In genomic region chr2:51934574-51935334, GRCm38 (mm10) we compare ENCODE assay signal across 8 mouse cellular contexts. TPM values are rescaled to one million over a fixed set of nuclear protein-coding genes. Genes with fewer than 3 reads are reported as not detected.
A peak's percentile ranks its signal among the peaks of the same experiment; 100 is the strongest.
DNase-seq lines count a peak whose midpoint lies in the region; ATAC-seq and TF ChIP-seq lines count a peak whose summit lies in the region.

TSS of gene Rbm43 (minus strand) at chr2:51935163.

- H3K36me3 ChIP-seq in hindbrain, postnatal 0 days (ENCODE audit: insufficient read depth, low read length), result no peaks in the 10 kb centered on the region

- peak; percentile 81 to 94 for DNase-seq in adrenal gland, adult (ENCODE audit: inconsistent age in 2 of 2, low spot score in 1 of 2)
- peak; percentile 72 for DNase-seq in embryo, embryonic 10 days (ENCODE audit: low spot score)
- peak; percentile 24 to 48 for DNase-seq in gastrocnemius, adult 8-10 months (ENCODE audit: low spot score in 2 of 2)
- peak; percentile 83 for DNase-seq in hindbrain, postnatal 0 days (ENCODE audit: low spot score)
- peak; percentile 69 to 73 for DNase-seq in left cerebral cortex, adult 2 months (ENCODE audit: extremely low spot score in 1 of 2, low spot score in 2 of 2)
- DNase-seq in right cerebral cortex, adult 2 months (ENCODE audit: low spot score in 2 of 2), result peak; percentile 70 to 77
- peak; percentile 26 for DNase-seq in urinary bladder, postnatal 10 days (ENCODE audit: low spot score)

- peak within 1 kb of the TSS; percentile 58 for H3K4me3 ChIP-seq in hindbrain, postnatal 0 days (ENCODE audit: low read length)
- H3K4me3 ChIP-seq in left cerebral cortex, adult 2 months, result peak within 1 kb of the TSS; percentile 81

- no peaks in the 10 kb centered on the region for H3K9me3 ChIP-seq in hindbrain, postnatal 0 days (ENCODE audit: low read length)

- intact Hi-C loops in left cerebral cortex, adult 2 months (cut with DNase I), result loop anchor here (1.0 kb wide), 1 partner anchor 138 kb away; the partner anchor contains the start of gene Rif1

- H3K4me1 ChIP-seq in hindbrain, postnatal 0 days (ENCODE audit: insufficient read depth, low read length), result no peaks in the 10 kb centered on the region

- peak within 1 kb of the TSS; percentile 51; the same call in 1 of the 2 replicates for H3K27ac ChIP-seq in hindbrain, postnatal 0 days
- H3K27ac ChIP-seq in left cerebral cortex, adult 2 months, result peak within 1 kb of the TSS; percentile 84

- ATAC-seq in hindbrain, postnatal 0 days, result peak; percentile 88
- ATAC-seq in megakaryocyte, adult 5-6 weeks (ENCODE audit: poor library complexity, severe bottlenecking), result peak; percentile 78

- H3K4me2 ChIP-seq in hindbrain, postnatal 0 days (ENCODE audit: low read depth, low read length), result peak within 1 kb of the TSS; percentile 89

- peak; percentile 41 for TF ChIP-seq CTCF in hindbrain, postnatal 0 days (IDR thresholded peaks at IDR 0.05; ENCODE audit: low read depth)
- peak; percentile 44 for TF ChIP-seq CTCF in left cerebral cortex, adult 2 months (IDR thresholded peaks at IDR 0.05)

- WGBS in hindbrain, postnatal 0 days, result under 1% methylated on average over 48 of the region's 48 CpGs

- H3K27me3 ChIP-seq in hindbrain, postnatal 0 days (ENCODE audit: insufficient read depth, low read length), result no peaks in the 10 kb centered on the region

- H3K9ac ChIP-seq in hindbrain, postnatal 0 days (replicated peaks; ENCODE audit: low read length), result peak within 1 kb of the TSS; percentile 56

RNA-seq across cellular contexts. Expression of gene Rbm43, which starts in this region (rescaled TPM):
- 1 to 10 TPM in 1 of 4 experiments, under 1 TPM in 3; 0.27 to 1.4 (median 0.69) TPM for total RNA-seq in gastrocnemius, adult 8-10 months (2022)
- 3.1 and 6.3 TPM in 2 replicates for total RNA-seq in hindbrain, postnatal 0 days (2014; rRNA removed)
- polyA plus RNA-seq in hindbrain, postnatal 0 days (2015; fragmentation: Nextera tagmentation; extraction: Ambion mirVana), result 13.6 and 14.8 TPM in 2 replicates
- 10 to 100 TPM; 15.4 to 15.6 TPM for total RNA-seq in left cerebral cortex, adult 2 months (2021)
- total RNA-seq in megakaryocyte, adult 5-6 weeks (2015), result 56.6 and 63.6 TPM in 2 replicates
- total RNA-seq in megakaryocyte, adult 5-6 weeks (2017), result 32.9 and 39.2 TPM in 2 replicates

Comparison
In these comparisons a context has a peak if more than half of its experiments do, and no peak if none do; other contexts are left out.
1. Peak in every context shown above with its lines: DNase-seq, ATAC-seq, H3K4me3 ChIP-seq and H3K27ac ChIP-seq.
2. DNase-seq: peak in every context shown above with its lines; median percentile 88 in adrenal gland, adult; 83 in hindbrain, postnatal 0 days; 74 in right cerebral cortex, adult 2 months; 72 in embryo, embryonic 10 days; 71 in left cerebral cortex, adult 2 months; 36 in gastrocnemius, adult 8-10 months; 26 in urinary bladder, postnatal 10 days.